Mouse (Mus musculus) G1E (cell line): ENCODE measurements around the gene Polm. TPM values are rescaled to one million over a fixed set of nuclear protein-coding genes. Genes with fewer than 3 reads are reported as not detected.

Source experiments
- ATAC-seq: 2 replicates; pipeline ENCODE4 v1.8.0; 2016; ENCODE audit warnings: mild to moderate bottlenecking; ENCODE audit not compliant: insufficient number of reproducible peaks, poor library complexity, low FRiP score, severe bottlenecking; ENCODE audit errors: extremely low read depth
- DNase-seq: peaks from one replicate; pipeline ENCODE4 v3.0.0; 2012; ENCODE audit warnings: low spot score
- H3K27me3 ChIP-seq: 2 replicates; pipeline ENCODE4 v1.6.1; 2012; ENCODE audit warnings: mild to moderate bottlenecking, low read length, inconsistent platforms; ENCODE audit not compliant: insufficient read depth
- H3K36me3 ChIP-seq: replicated peaks from 2 replicates; pipeline ENCODE3; 2012; ENCODE audit warnings: mild to moderate bottlenecking, inconsistent platforms
- H3K4me1 ChIP-seq: 2 replicates; pipeline ENCODE4 v1.6.1; 2012; ENCODE audit warnings: low read depth, low read length, inconsistent platforms, mixed read lengths; ENCODE audit not compliant: insufficient read depth
- H3K4me3 ChIP-seq: 2 replicates; pipeline ENCODE4 v1.5.1; 2012; ENCODE audit warnings: low read depth, mild to moderate bottlenecking, inconsistent platforms, low read length, moderate library complexity, mixed read lengths
- H3K9me3 ChIP-seq: replicated peaks from 2 replicates; pipeline ENCODE4 v1.6.1; 2012; ENCODE audit warnings: inconsistent platforms
- CTCF ChIP-seq: IDR thresholded peaks from 2 replicates; pipeline ENCODE4 v1.5.1; 2012; ENCODE audit warnings: low read depth, low read length, inconsistent platforms, mixed read lengths
- GATA1 ChIP-seq: IDR thresholded peaks from 2 replicates; pipeline ENCODE4 v1.6.1; 2012; ENCODE audit warnings: borderline replicate concordance, low read length, inconsistent platforms, mixed read lengths
- GATA2 ChIP-seq: IDR thresholded peaks from 2 replicates; pipeline ENCODE4 v1.6.1; 2012; ENCODE audit warnings: low read depth, low read length, inconsistent platforms, borderline replicate concordance
- POLR2AphosphoS5 ChIP-seq: IDR thresholded peaks from 2 replicates; pipeline ENCODE4 v1.6.1; 2012; ENCODE audit warnings: low read depth, low read length, inconsistent platforms; ENCODE audit not compliant: insufficient replicate concordance
- TAL1 ChIP-seq: conservative IDR thresholded peaks from 2 replicates; pipeline ENCODE4 v1.6.1; 2012; ENCODE audit warnings: low read depth, low read length, inconsistent platforms, mixed read lengths
- polyA plus RNA-seq: library from polyadenylated mRNA; stranded (reverse); fragments of >175 nt; gene quantifications from 2 replicates; pipeline ENCODE4 v1.2.3, GENCODE M21; 2012
- total RNA-seq, 2 experiments: library from RNA; stranded (forward) in 1 of 2; stranded (reverse) in 1 of 2; fragments of 200-1000 nt in 1 of 2; fragments of >200 nt in 1 of 2; fragmentation: Nextera tagmentation in 1 of 2; gene quantifications; 2 replicates each; pipeline ENCODE4 v1.2.3; 2014 to 2017

Polm gene
- total and polyA plus RNA-seq, 3 experiments = 15.4 to 38.2 (median 32.1) TPM

DNA sequence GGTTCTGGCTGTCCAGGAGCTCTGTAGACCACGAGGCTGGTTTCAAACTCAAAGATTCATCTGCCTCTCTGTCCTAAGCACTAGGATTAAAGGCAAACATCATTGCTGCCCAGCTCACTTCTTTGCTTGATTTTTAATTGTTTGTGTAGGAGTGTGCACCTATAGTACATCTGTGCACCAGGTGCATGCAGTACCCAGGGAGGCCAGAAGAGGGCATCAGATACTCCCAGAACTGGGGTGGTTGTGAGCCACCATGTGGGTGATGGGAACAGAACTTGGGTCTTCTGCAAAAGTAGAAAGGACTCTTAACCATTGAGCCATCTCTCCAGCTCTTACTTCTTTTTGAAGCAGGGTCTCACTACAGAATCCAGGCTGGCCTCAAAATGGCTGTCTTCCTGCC is 20.9 kb upstream of the Polm start:
- H3K4me1 ChIP-seq = 0 out of 2 replicates have a peak, but pooled peaks cover 2% of the 10 kb centered on the region
- ATAC-seq = no peak
- no peak for DNase-seq
- H3K27me3 ChIP-seq = peaks cover 41% of the 10 kb centered on the region
- H3K4me3 ChIP-seq = no peak overlapping the region
- H3K36me3 ChIP-seq = no peaks in the 10 kb centered on the region
- TF ChIP-seq GATA1 (no peak), TAL1 (no peak), GATA2 (no peak), CTCF (peak; percentile 44)
- H3K9me3 ChIP-seq = peaks cover 3% of the 10 kb centered on the region; the same call in 1 of the 2 replicates

GRCm38 (mm10) chr11:5856479-5857130 is 18.8 kb upstream of the Polm start:
- H3K36me3 ChIP-seq = no peaks in the 10 kb centered on the region
- H3K9me3 ChIP-seq = peaks cover 3% of the 10 kb centered on the region; the same call in 1 of the 2 replicates
- H3K27me3 ChIP-seq = peaks cover 23% of the 10 kb centered on the region
- no peak overlapping the region for H3K4me3 ChIP-seq
- no peak for TF ChIP-seq TAL1
- no peak for TF ChIP-seq GATA2
- TF ChIP-seq CTCF = no peak
- TF ChIP-seq GATA1 = no peak
- TF ChIP-seq POLR2AphosphoS5 = no peak
- DNase-seq = no peak
- ATAC-seq = no peak
- H3K4me1 ChIP-seq = 0 out of 2 replicates have a peak, but pooled peaks cover 2% of the 10 kb centered on the region

DNA sequence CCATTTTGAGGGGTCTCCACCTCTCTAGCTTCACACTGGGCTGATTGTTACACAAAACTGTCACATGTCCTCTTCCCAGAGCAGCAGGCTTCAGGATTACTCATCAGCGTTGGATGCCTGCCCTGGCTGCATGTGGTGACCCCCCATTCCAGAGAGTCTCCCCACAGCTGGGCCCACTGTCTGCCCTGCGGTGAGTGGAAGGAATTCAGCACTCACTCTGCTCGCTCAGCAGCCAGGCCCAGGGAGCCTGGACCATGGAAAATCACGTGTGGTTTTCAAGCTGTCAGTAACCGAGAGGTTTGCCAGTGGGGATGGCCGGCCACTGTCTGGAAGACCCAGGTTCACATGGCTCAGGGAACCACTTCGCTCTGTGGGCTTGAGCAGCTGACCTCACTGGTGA is 18.1 kb upstream of the Polm start:
- DNase-seq (no peak), ATAC-seq (no peak)
- peaks cover 3% of the 10 kb centered on the region; the same call in 1 of the 2 replicates for H3K9me3 ChIP-seq
- 0 out of 2 replicates have a peak, but pooled peaks cover 2% of the 10 kb centered on the region for H3K4me1 ChIP-seq
- TF ChIP-seq GATA1 (no peak), CTCF (no peak), GATA2 (no peak), POLR2AphosphoS5 (no peak), TAL1 (no peak)
- peaks cover 16% of the 10 kb centered on the region for H3K27me3 ChIP-seq
- no peaks in the 10 kb centered on the region for H3K36me3 ChIP-seq
- H3K4me3 ChIP-seq = no peak overlapping the region

GRCm38 (mm10) chr11:5855481-5855880 is 17.7 kb upstream of the Polm start:
- no peak for ATAC-seq
- H3K4me1 ChIP-seq = 0 out of 2 replicates have a peak, but pooled peaks cover 2% of the 10 kb centered on the region
- TF ChIP-seq GATA1 (no peak), POLR2AphosphoS5 (no peak), GATA2 (no peak)

GRCm38 (mm10) chr11:5852314-5852713 is 14.5 kb upstream of the Polm start:
- Histone ChIP-seq H3K4me1 (no peaks in the 10 kb centered on the region), H3K4me3 (no peak overlapping the region), H3K27me3 (peaks cover 5% of the 10 kb centered on the region), H3K9me3 (no peaks in the 10 kb centered on the region), H3K36me3 (no peaks in the 10 kb centered on the region)
- no peak for TF ChIP-seq TAL1
- ATAC-seq (no peak), DNase-seq (no peak)

More at GRCm38 (mm10) chr11:5855481-5855880, 17.7 kb upstream of the Polm start:
- no peak for DNase-seq
- no peak overlapping the region for H3K4me3 ChIP-seq
- peaks cover 3% of the 10 kb centered on the region; the same call in 1 of the 2 replicates for H3K9me3 ChIP-seq
- H3K36me3 ChIP-seq = no peaks in the 10 kb centered on the region
- H3K27me3 ChIP-seq = peaks cover 13% of the 10 kb centered on the region

- Histone ChIP-seq H3K4me3 (no peak overlapping the region), H3K4me1 (no peaks in the 10 kb centered on the region), H3K9me3 (peaks cover 4% of the 10 kb centered on the region), H3K36me3 (no peaks in the 10 kb centered on the region), H3K27me3 (peaks cover 2% of the 10 kb centered on the region)
- DNase-seq (no peak), ATAC-seq (no peak)
- no peak for TF ChIP-seq CTCF
- TF ChIP-seq GATA1 = no peak
- TF ChIP-seq TAL1 = no peak
- no peak for TF ChIP-seq GATA2
- no peak for TF ChIP-seq POLR2AphosphoS5
Measured at GRCm38 (mm10) chr11:5851021-5851736, 13.4 kb upstream of the Polm start.
